Mouse (Mus musculus): Measurements from ENCODE around the gene Fbxl18. TPM values are rescaled to one million over a fixed set of nuclear protein-coding genes. Genes with fewer than 3 reads are reported as not detected.

Fbxl18 gene
- polyA plus RNA-seq, 1 experiment from 2014 or later = 34.2 TPM

DNA sequence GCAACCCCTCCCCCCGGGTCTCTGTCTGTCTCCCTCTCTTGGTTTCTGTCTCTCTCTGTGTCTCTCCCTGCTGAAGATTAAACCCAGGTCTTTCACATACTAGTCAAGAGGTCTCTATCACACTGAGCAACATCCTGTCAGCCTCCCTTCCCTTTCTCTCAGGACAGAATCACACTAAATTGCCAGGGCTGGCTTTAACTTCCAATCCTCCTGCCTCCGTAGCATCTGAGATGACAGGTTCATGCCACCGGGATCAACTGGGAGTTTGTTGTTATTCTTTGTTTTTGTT is 31.7 kb upstream of the Fbxl18 start:
- no peak for ATAC-seq (replicated peaks)
- Histone ChIP-seq H3K27ac (replicated peaks) (0 out of 2 replicates have a peak overlapping the region, but pooled peaks have one; percentile 23), H3K4me1 (peaks cover 12% of the 10 kb centered on the region)

DNA sequence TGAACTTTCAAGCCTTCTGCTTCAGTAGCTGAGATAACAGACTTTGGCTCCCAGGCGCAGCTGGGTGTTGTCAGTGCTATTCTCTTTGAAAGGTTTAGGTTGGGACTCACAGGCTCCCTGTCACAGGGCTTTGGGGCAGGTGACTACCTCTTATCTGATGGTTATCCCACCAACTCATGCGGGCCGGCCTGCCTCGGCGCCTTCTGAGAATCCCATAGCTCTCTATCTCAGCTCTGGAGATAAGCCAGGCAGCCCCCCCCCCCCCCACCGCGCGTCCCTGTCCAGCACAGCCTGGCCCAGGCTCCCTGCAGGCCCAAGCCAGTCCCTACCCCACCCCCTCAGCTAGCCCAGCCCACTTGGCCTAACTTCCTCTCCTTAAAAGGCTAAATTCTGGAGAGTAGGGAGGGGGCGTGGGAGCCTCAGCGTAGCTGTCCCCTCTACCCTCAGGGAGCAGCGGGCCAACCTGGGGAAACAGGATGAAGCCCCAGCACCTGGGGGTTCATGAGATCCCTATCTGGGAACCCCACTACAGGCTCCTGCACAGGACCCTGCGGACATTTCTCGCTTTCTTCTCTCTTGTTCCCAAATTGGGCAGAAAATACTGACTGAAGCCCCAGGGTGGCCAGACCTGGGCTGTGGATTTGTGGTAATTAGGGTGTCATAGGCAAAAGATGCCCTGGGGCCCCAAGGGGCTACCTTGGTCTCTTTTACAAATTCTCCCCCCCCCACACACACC is 31.2 kb upstream of the Fbxl18 start:
- Histone ChIP-seq H3K9ac (replicated peaks) (no peak overlapping the region), H3K4me2 (replicated peaks) (no peak overlapping the region), H3K27ac (replicated peaks) (peak overlapping the region; percentile 23; the same call in 1 of the 2 replicates), H3K4me3 (no peak overlapping the region), H3K4me1 (peaks cover 12% of the 10 kb centered on the region), H3K9me3 (no peaks in the 10 kb centered on the region), H3K27me3 (no peaks in the 10 kb centered on the region), H3K36me3 (no peaks in the 10 kb centered on the region)
- WGBS = 14% methylated on average over 13 of the region's 13 CpGs
- ATAC-seq (replicated peaks) = no peak

More for the DNA sequence above, 31.7 kb upstream of the Fbxl18 start:
- no peak overlapping the region for H3K4me3 ChIP-seq
- no peaks in the 10 kb centered on the region for H3K27me3 ChIP-seq
- no peak overlapping the region for H3K9ac ChIP-seq (replicated peaks)
- 60% methylated on average over 3 of the region's 3 CpGs for WGBS
- no peaks in the 10 kb centered on the region for H3K36me3 ChIP-seq
- H3K9me3 ChIP-seq = no peaks in the 10 kb centered on the region
- H3K4me2 ChIP-seq (replicated peaks) = no peak overlapping the region

DNA sequence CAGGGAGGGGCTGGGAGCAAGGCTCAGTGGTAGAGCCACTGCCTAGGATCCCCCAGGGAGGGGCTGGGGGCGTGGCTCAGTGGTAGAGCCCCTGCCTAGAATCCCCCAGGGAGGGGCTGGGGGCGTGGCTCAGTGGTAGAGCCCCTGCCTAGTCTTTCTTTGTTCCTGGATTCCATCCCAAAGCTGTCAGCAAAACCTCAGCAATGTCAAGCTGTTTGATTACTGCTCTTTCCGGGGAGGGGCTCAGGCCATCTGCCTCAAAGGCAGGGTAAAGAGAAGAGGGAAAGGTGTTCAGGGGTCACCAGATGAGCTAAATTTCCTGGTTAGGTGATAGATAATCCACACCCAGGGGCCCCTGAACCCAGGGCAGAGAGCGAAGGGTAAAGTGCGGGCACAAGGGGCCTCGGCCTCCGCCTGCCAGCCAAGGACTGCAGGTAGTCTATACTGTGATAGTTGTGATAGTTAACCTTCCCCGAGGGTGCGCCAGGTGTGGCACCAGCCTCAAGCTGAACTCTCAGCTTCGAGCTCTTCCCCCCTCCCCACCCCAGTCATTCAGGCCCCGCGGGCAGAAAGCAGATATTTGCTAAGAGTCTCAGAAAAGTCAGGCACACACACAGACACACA is 29.2 kb upstream of the Fbxl18 start:
- H3K4me2 ChIP-seq (replicated peaks) = no peak overlapping the region
- H3K27ac ChIP-seq (replicated peaks) = no peak overlapping the region
- H3K9me3 ChIP-seq = no peaks in the 10 kb centered on the region
- no peak overlapping the region for H3K4me3 ChIP-seq
- H3K36me3 ChIP-seq = no peaks in the 10 kb centered on the region
- peaks cover 12% of the 10 kb centered on the region for H3K4me1 ChIP-seq
- no peak overlapping the region for H3K9ac ChIP-seq (replicated peaks)
- WGBS = 79% methylated on average over 12 of the region's 12 CpGs
- no peak for ATAC-seq (replicated peaks)
- no peaks in the 10 kb centered on the region for H3K27me3 ChIP-seq

DNA sequence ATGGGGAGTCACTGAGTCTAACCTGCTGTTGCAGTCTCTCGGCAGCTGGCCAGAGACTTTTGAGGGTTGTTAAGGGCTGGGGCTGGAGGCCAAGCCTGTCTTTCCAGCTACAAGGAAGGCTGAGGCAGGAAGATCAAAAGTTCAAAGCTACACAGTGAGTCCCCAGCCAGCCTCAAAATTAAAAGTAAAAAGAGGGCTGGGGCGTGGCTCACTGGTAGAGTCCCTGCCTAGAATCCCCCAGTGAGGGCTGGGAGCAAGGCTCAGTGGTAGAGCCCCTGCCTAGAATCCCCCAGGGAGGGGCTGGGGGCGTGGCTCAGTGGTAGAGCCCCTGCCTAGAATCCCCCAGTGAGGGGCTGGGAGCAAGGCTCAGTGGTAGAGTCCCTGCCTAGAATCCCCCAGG is 28.6 kb upstream of the Fbxl18 start:
- Histone ChIP-seq H3K9me3 (no peaks in the 10 kb centered on the region), H3K27ac (replicated peaks) (no peak overlapping the region), H3K4me3 (no peak overlapping the region), H3K36me3 (no peaks in the 10 kb centered on the region), H3K4me1 (peaks cover 7% of the 10 kb centered on the region), H3K27me3 (no peaks in the 10 kb centered on the region), H3K9ac (replicated peaks) (no peak overlapping the region), H3K4me2 (replicated peaks) (no peak overlapping the region)
- no peak for ATAC-seq (replicated peaks)
- 84% methylated on average over 3 of the region's 3 CpGs for WGBS

DNA sequence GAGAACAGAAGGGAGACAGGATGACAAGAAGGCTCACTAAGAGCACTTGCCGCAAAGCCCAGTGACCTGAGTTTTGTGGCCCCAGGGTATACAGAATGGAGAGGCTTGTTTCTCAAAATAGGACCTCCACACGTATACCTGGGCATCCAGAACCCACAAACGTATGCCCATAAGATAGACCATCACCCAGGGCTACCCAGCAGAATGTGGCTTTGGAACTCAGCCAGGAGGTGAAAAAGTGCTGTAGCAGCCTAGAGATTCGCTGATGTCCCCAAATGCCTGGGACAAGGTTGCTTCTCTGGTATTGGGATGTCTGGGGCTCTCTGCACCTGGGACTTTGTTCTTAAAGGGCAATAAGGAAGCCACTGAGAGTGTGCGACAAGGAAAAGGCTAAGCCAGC is 27.0 kb upstream of the Fbxl18 start:
- Histone ChIP-seq H3K27ac (replicated peaks) (no peak overlapping the region), H3K36me3 (no peaks in the 10 kb centered on the region), H3K27me3 (no peaks in the 10 kb centered on the region), H3K4me2 (replicated peaks) (no peak overlapping the region), H3K4me3 (no peak overlapping the region), H3K9me3 (no peaks in the 10 kb centered on the region), H3K9ac (replicated peaks) (no peak overlapping the region), H3K4me1 (0 out of 2 replicates have a peak, but pooled peaks cover 6% of the 10 kb centered on the region)
- ATAC-seq (replicated peaks) = no peak
- 81% methylated on average over 5 of the region's 5 CpGs for WGBS

DNA sequence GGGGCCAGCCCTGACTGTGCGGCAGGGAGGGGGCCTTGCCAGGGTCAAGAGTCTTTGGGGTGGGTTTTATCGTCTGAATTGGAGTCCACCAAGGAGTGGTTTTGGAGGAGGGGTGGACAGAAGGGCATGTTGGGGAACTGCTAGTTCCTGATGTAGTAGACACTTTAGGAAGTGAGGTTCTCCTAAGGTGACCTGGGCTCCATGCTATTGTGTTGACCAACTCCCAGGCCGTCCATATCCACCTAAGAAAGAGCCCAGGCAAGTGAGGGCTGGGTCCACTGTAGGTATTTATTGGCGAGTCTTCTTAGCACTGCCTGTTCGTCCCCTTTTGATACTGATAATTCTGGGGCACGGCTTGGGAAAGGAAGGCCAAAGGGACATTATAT is 25.8 kb upstream of the Fbxl18 start:
- ATAC-seq (replicated peaks) = no peak
- Histone ChIP-seq H3K4me2 (replicated peaks) (no peak overlapping the region), H3K27me3 (no peaks in the 10 kb centered on the region), H3K4me3 (no peak overlapping the region), H3K36me3 (no peaks in the 10 kb centered on the region), H3K27ac (replicated peaks) (no peak overlapping the region), H3K9ac (replicated peaks) (no peak overlapping the region), H3K4me1 (no peaks in the 10 kb centered on the region), H3K9me3 (no peaks in the 10 kb centered on the region)
- WGBS = 85% methylated on average over 6 of the region's 6 CpGs

DNA sequence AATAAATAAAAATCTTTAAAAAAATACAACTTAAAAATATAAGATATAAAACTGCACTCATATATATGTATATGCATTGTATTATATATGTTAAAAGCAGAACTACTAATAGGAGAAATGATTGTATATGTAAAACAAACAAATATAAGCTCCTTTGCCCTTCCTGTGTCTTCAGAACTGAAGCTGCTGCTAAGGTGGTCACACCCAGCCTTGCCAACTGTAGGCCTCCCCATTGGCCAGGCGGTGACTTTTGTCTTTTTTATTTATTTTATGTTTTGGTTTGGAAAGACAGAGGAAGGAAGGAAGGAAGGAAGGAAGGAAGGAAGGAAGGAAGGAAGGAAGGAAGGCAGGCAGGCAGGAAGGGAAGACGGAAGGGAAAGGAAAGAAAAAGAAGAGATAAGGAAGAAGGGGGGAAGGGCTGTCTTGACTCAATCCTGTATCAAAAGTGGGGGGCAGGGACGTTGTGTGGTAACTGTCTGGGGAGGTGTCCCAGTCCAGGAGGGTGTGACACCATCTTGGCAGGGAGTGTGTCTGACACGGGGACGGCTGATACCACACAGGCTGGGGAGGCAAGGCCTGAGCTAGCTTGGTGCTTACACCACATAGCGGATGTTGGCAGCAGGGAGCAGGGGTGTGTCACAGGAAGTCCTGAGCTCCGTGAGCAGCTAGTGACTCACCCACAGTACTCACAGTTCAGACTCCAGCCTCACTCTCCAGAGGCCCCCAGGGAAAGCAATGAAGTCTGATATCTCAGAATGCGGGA is 25.3 kb upstream of the Fbxl18 start:
- Histone ChIP-seq H3K27me3 (no peaks in the 10 kb centered on the region), H3K9me3 (no peaks in the 10 kb centered on the region), H3K4me2 (replicated peaks) (no peak overlapping the region), H3K4me3 (no peak overlapping the region), H3K27ac (replicated peaks) (no peak overlapping the region), H3K36me3 (no peaks in the 10 kb centered on the region), H3K9ac (replicated peaks) (no peak overlapping the region), H3K4me1 (no peaks in the 10 kb centered on the region)
- ATAC-seq (replicated peaks) = no peak
- 66% methylated on average over 8 of the region's 8 CpGs for WGBS

DNA sequence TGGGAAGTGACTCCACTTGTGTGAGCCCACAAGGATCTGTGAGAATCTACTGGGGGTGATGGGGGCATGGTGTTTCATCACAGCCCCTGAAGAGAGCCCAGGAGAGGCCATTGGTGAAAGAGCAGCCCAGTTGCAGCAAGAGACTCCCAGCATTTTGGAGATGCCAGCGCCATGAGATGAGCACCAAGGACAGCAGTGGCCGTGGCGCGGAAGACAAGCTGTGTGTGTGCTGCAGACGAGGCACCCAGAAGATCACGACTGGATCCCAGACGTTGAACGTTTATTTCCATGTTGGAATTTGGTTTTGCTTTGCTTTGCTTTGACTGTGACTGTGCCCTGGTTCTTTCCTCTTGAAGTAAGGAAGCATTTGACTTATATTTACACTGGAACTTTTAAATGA is 22.2 kb upstream of the Fbxl18 start:
- ATAC-seq (replicated peaks) = no peak
- Histone ChIP-seq H3K4me1 (no peaks in the 10 kb centered on the region), H3K27me3 (no peaks in the 10 kb centered on the region), H3K36me3 (no peaks in the 10 kb centered on the region), H3K9me3 (no peaks in the 10 kb centered on the region), H3K9ac (replicated peaks) (no peak overlapping the region), H3K27ac (replicated peaks) (no peak overlapping the region), H3K4me3 (no peak overlapping the region), H3K4me2 (replicated peaks) (no peak overlapping the region)
- 91% methylated on average over 8 of the region's 8 CpGs for WGBS

DNA sequence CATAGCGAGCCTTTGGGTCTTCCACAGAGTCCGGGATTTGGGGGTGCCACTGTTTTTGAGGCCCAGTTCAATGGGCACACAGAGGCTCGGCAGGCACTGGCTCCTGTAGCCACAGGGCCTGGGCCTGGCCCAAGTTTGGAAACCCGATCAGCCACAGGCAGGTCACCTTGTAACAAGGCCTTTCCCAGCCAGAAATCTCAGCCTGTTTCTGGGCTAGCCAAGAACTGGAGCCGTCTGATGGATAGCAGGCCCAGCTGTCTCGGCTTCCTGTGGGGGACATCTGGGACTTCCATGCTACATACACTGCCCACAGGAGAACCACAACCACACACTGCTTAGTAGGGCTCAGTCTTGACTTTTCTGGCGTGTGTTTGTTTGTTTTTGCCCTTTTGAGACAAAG is 21.4 kb upstream of the Fbxl18 start:
- ATAC-seq (replicated peaks) = no peak
- Histone ChIP-seq H3K4me3 (no peak overlapping the region), H3K27ac (replicated peaks) (no peak overlapping the region), H3K4me2 (replicated peaks) (no peak overlapping the region), H3K4me1 (no peaks in the 10 kb centered on the region), H3K9ac (replicated peaks) (no peak overlapping the region), H3K9me3 (no peaks in the 10 kb centered on the region), H3K36me3 (no peaks in the 10 kb centered on the region), H3K27me3 (no peaks in the 10 kb centered on the region)
- 84% methylated on average over 7 of the region's 7 CpGs for WGBS

DNA sequence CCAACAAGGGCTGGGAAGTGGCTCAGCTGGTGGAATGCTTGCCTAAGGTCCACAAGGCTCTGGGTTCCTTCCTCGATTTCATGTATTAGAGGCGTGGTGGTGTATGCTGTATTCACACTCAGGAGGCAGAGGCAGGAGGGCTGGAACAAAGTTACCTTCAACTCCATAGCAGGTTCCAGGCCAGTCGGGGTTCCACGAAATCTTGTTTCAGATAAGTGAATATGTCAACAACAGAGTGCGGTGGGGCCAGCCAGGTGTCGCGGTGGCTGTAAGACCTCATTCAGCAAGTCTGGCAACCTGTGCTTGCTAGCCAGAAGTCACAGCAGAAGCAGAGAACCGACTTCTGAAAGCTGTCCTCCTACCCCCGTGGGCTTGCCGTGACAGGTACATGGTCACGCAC is 20.0 kb upstream of the Fbxl18 start:
- no peak overlapping the region for H3K9ac ChIP-seq (replicated peaks)
- H3K4me3 ChIP-seq = no peak overlapping the region
- no peak overlapping the region for H3K27ac ChIP-seq (replicated peaks)
- no peak for ATAC-seq (replicated peaks)
- no peaks in the 10 kb centered on the region for H3K27me3 ChIP-seq
- no peaks in the 10 kb centered on the region for H3K4me1 ChIP-seq
- H3K36me3 ChIP-seq = no peaks in the 10 kb centered on the region
- 96% methylated on average over 11 of the region's 11 CpGs for WGBS
- no peak overlapping the region for H3K4me2 ChIP-seq (replicated peaks)
- H3K9me3 ChIP-seq = no peaks in the 10 kb centered on the region

DNA sequence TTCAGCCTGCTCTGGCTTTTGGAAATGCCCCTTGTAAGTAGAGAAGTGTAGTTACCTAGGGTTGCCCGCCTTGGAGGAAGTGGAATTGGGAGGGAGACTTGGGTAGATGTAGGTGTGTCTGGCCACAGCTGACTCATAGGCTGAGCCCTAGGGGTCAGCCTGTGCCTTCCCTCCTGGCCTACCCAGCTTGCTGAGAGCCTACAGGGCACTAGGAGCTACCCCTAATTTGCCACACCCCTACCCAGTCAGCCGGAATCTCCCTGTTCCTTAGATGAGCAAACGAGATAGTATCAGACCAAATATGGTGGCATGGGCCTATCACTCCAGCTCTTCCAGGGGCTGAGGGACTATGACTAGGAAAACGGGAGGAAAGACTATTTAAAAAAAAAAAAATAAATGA is 17.5 kb upstream of the Fbxl18 start:
- H3K36me3 ChIP-seq = no peaks in the 10 kb centered on the region
- H3K27ac ChIP-seq (replicated peaks) = no peak overlapping the region
- 81% methylated on average over 4 of the region's 4 CpGs for WGBS
- no peaks in the 10 kb centered on the region for H3K9me3 ChIP-seq
- no peaks in the 10 kb centered on the region for H3K27me3 ChIP-seq
- no peak overlapping the region for H3K4me2 ChIP-seq (replicated peaks)
- no peak overlapping the region for H3K4me3 ChIP-seq
- no peak for ATAC-seq (replicated peaks)
- H3K4me1 ChIP-seq = peaks cover 11% of the 10 kb centered on the region
- H3K9ac ChIP-seq (replicated peaks) = no peak overlapping the region

DNA sequence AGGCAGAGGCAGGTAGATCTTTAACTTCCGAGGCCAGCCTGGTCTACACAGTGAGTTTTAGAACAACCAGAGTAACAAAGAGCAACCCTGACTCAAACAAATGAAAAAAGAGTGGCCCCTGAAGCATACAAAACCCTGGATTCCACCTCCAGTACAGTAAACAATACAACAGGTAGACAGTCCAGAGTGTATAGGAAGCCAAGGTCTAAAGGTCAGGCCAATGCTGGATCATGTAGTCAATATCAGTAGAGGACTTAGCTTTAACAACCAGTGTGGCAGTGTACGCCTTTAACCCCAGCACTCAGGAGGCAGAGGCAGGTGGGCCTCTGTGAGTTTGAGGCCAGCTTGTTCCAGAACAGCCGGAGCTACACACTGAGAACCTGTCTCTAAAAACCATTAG is 17.1 kb upstream of the Fbxl18 start:
- WGBS = 98% methylated on average over 3 of the region's 3 CpGs
- Histone ChIP-seq H3K9ac (replicated peaks) (no peak overlapping the region), H3K27me3 (no peaks in the 10 kb centered on the region), H3K9me3 (no peaks in the 10 kb centered on the region), H3K4me2 (replicated peaks) (no peak overlapping the region), H3K36me3 (no peaks in the 10 kb centered on the region), H3K27ac (replicated peaks) (no peak overlapping the region), H3K4me3 (no peak overlapping the region), H3K4me1 (peaks cover 15% of the 10 kb centered on the region)
- ATAC-seq (replicated peaks) = no peak
